Mouse (Mus musculus) gonadal fat pad, adult 2 months (tissue): ENCODE measurements around the gene Sh3rf3. TPM values are rescaled to one million over a fixed set of nuclear protein-coding genes. Genes with fewer than 3 reads are reported as not detected.

Experiments used
- DNase-seq: peaks from one replicate; pipeline ENCODE4 v3.0.0-alpha.2; 2012; ENCODE audit warnings: low read depth
- polyA plus RNA-seq: library from polyadenylated mRNA; depleted of rRNA; stranded (reverse); fragments of >200 nt; gene quantifications from 2 replicates; pipeline ENCODE4 v1.2.3, GENCODE M21; 2012; rRNA removed

Sh3rf3 gene
- polyA plus RNA-seq, result 1.8 and 2.4 TPM in 2 replicates

- no peak for DNase-seq
Observed at GRCm38 (mm10) chr10:58813081-58813800, at the start of gene Sh3rf3. Gene Sh3rf3 (plus strand): TSS chr10:58813359.

- DNase-seq, result no peak
Observed at GRCm38 (mm10) chr10:58788486-58789274, 24.5 kb upstream of the Sh3rf3 start.

GRCm38 (mm10) chr10:58797555-58797954, 15.6 kb upstream of the Sh3rf3 start:
- DNase-seq, result no peak

GRCm38 (mm10) chr10:58798156-58798555, 15.0 kb upstream of the Sh3rf3 start:
- DNase-seq, result no peak

GRCm38 (mm10) chr10:58800996-58801433, 12.1 kb upstream of the Sh3rf3 start:
- DNase-seq, result no peak

GRCm38 (mm10) chr10:58802391-58802790, 10.8 kb upstream of the Sh3rf3 start:
- DNase-seq, result no peak

- DNase-seq, result no peak
Observed at GRCm38 (mm10) chr10:58807956-58808355, 5.2 kb upstream of the Sh3rf3 start.

GRCm38 (mm10) chr10:58810181-58810580, 3.0 kb upstream of the Sh3rf3 start:
- DNase-seq, result no peak

- no peak for DNase-seq
Observed at GRCm38 (mm10) chr10:58812210-58813080, 714 bp upstream of the Sh3rf3 start.

- no peak for DNase-seq
Observed at GRCm38 (mm10) chr10:58813801-58814191, 637 bp downstream of the Sh3rf3 start.

- no peak for DNase-seq
Observed at GRCm38 (mm10) chr10:58814486-58814885, 1.3 kb downstream of the Sh3rf3 start.

- no peak for DNase-seq
Observed at GRCm38 (mm10) chr10:58824016-58824568, 10.9 kb downstream of the Sh3rf3 start.

GRCm38 (mm10) chr10:58829251-58830111, 16.3 kb downstream of the Sh3rf3 start:
- no peak for DNase-seq

GRCm38 (mm10) chr10:58833146-58833545, 20.0 kb downstream of the Sh3rf3 start:
- DNase-seq, result no peak

- no peak for DNase-seq
Observed at GRCm38 (mm10) chr10:58833741-58834178, 20.6 kb downstream of the Sh3rf3 start.

GRCm38 (mm10) chr10:58836391-58836790, 23.2 kb downstream of the Sh3rf3 start:
- DNase-seq, result no peak

GRCm38 (mm10) chr10:58837504-58837903, 24.3 kb downstream of the Sh3rf3 start:
- no peak for DNase-seq

- no peak for DNase-seq
Observed at GRCm38 (mm10) chr10:58841945-58842344, 28.8 kb downstream of the Sh3rf3 start.

GRCm38 (mm10) chr10:58843100-58843499, 29.9 kb downstream of the Sh3rf3 start:
- DNase-seq, result no peak

- DNase-seq, result no peak
Observed at GRCm38 (mm10) chr10:58848127-58848526, 35.0 kb downstream of the Sh3rf3 start.

- no peak for DNase-seq
Observed at GRCm38 (mm10) chr10:58848536-58848935, 35.4 kb downstream of the Sh3rf3 start.
